Mouse (Mus musculus): Measurements from ENCODE around the gene Ilkap. TPM values are rescaled to one million over a fixed set of nuclear protein-coding genes. Genes with fewer than 3 reads are reported as not detected.

The Ilkap gene
- total and polyA plus RNA-seq, 3 experiments, result 131 to 145 TPM; not detected in 1

DNA sequence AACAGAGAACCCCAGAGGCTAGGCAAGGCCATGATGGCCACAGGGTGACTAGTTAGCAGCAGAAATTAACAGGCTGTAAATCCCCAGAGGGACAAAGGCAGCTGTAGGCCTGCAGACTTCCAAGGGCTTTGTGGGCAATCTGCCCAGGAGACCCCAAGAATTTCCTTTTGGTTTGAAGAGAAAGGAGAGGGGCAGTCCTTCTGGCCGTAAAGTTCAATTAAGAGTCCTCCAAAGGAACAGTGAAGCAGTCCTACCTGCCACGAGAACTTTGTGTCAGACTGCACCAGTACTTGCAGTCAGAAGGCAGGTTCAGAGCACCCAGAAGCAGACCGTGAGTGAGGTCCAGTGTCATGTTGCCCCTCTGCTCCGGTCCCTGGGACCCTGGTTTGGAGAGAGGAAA, 16.3 kb upstream of the Ilkap start:
- no peaks in the 10 kb centered on the region for H3K27me3 ChIP-seq (ENCODE audit: control insufficient read depth in 1 of 2, insufficient read depth in 2 of 2, low read length in 2 of 2)
- no peak overlapping the region for H3K9ac ChIP-seq (ENCODE audit: control insufficient read depth, low read depth, low read length, poor library complexity, severe bottlenecking)
- peaks cover 0 to 4% of the 10 kb centered on the region in 2 experiments; a peak in 2 of 4 replicates for H3K4me1 ChIP-seq (ENCODE audit: control insufficient read depth in 1 of 2, insufficient read depth in 2 of 2, low read length in 2 of 2)
- H3K36me3 ChIP-seq (ENCODE audit: control insufficient read depth in 1 of 2, insufficient read depth in 2 of 2, low read length in 2 of 2), result no peaks in the 10 kb centered on the region
- H3K27ac ChIP-seq (ENCODE audit: control insufficient read depth, low read depth, low read length), result no peak overlapping the region
- no peak for DNase-seq (ENCODE audit: low read depth, low spot score)
- H3K4me3 ChIP-seq (ENCODE audit: control insufficient read depth in 1 of 2, insufficient read depth in 1 of 2, low read depth in 2 of 2, low read length in 2 of 2), result no peak overlapping the region
- peaks cover 3% of the 10 kb centered on the region for H3K79me2 ChIP-seq (ENCODE audit: control insufficient read depth, insufficient read depth, low read length, poor library complexity)
- H3K9me3 ChIP-seq (replicated peaks; ENCODE audit: insufficient read depth, low read length), result no peaks in the 10 kb centered on the region
- no peak for TF ChIP-seq UBTF (IDR thresholded peaks at IDR 0.05; ENCODE audit: borderline replicate concordance, insufficient read depth, low read depth, low read length)
- TF ChIP-seq POLR2A (IDR thresholded peaks at IDR 0.05; ENCODE audit: control insufficient read depth in 1 of 2, insufficient read depth in 1 of 2, low read depth in 1 of 2, low read length in 2 of 2, poor library complexity in 1 of 2), result no peak
- no peak for TF ChIP-seq GABPA (IDR thresholded peaks at IDR 0.05; ENCODE audit: low read depth, low read length)
- no peak for TF ChIP-seq NRF1 (IDR thresholded peaks at IDR 0.05; ENCODE audit: insufficient read depth, low read depth, low read length, poor library complexity, severe bottlenecking)
- TF ChIP-seq POLR2AphosphoS2 (IDR thresholded peaks at IDR 0.05; ENCODE audit: low read length), result no peak
- no peak for TF ChIP-seq MYB (IDR thresholded peaks at IDR 0.05; ENCODE audit: low read depth, low read length)
- TF ChIP-seq NELFE (IDR thresholded peaks at IDR 0.05; ENCODE audit: low read depth, low read length), result no peak
- TF ChIP-seq SMC3 (IDR thresholded peaks at IDR 0.05; ENCODE audit: low read depth, low read length), result no peak
- no peak for TF ChIP-seq USF2 (IDR thresholded peaks at IDR 0.05; ENCODE audit: borderline replicate concordance in 1 of 2, insufficient read depth in 1 of 2, low read depth in 1 of 2, low read length in 2 of 2)
- no peak for TF ChIP-seq TBP (IDR thresholded peaks at IDR 0.05; ENCODE audit: low read depth, low read length)
- TF ChIP-seq ZKSCAN1 (IDR thresholded peaks at IDR 0.05; ENCODE audit: low read depth, low read length), result no peak
- TF ChIP-seq USF1 (IDR thresholded peaks at IDR 0.05; ENCODE audit: low read depth, low read length), result no peak
- TF ChIP-seq TCF12 (IDR thresholded peaks at IDR 0.05; ENCODE audit: low read depth, low read length), result no peak
- no peak for TF ChIP-seq GATA1 (IDR thresholded peaks at IDR 0.05; ENCODE audit: low read depth, low read length)
- no peak for TF ChIP-seq HCFC1 (IDR thresholded peaks at IDR 0.05; ENCODE audit: low read depth, low read length)
- TF ChIP-seq CHD1 (IDR thresholded peaks at IDR 0.05; ENCODE audit: low read depth, low read length), result no peak
- no peak for TF ChIP-seq CHD2 (IDR thresholded peaks at IDR 0.05; ENCODE audit: low read length)

DNA sequence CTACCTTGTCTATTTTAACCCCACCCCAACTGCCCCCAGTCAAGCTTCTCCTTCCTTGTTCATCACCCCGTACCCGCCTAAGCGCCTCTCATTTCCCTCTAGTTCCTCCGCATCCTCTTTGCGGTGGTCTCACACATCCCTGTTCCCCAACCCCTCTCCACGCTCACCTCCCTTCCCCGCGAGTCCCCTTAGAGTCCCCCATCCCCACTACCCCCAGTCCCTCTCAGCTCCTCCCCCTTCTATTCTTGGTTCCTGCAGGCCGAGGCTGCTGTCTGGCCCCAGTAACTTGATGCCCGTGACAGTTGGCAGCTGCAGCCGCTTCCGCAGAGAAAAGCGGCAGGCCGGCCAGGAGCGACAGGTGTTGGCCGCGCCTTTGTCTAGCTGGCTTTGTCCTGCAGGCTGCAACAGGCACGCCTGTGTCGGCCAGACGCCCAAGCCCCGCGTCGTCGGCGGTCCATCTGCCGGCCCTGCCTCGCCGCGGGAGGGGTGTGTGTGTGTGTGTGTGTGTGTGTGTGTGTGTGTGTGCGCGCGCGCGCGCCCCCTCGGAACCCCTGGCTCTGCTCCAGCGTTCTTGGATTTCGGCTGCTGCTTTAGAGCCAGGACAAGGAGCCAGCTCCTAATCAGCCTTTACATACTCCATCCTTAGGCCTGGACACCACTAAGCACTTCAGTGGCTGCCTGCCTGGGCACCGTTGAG, 15.4 kb upstream of the Ilkap start, which contains the start of gene Hes6:
Gene Hes6 (minus strand): TSS at position 141 of the 697 bp plus-strand sequence.
- peak; percentile 80 for DNase-seq (ENCODE audit: low read depth, low spot score)
- Histone ChIP-seq H3K27ac (ENCODE audit: control insufficient read depth, low read depth, low read length) (peak within 1 kb of the TSS; percentile 18), H3K9ac (ENCODE audit: control insufficient read depth, low read depth, low read length, poor library complexity, severe bottlenecking) (peak within 1 kb of the TSS; percentile 89), H3K4me1 (ENCODE audit: control insufficient read depth in 1 of 2, insufficient read depth in 2 of 2, low read length in 2 of 2) (peaks cover 0 to 4% of the 10 kb centered on the region in 2 experiments; a peak in 2 of 4 replicates), H3K79me2 (ENCODE audit: control insufficient read depth, insufficient read depth, low read length, poor library complexity) (peaks cover 3% of the 10 kb centered on the region), H3K36me3 (ENCODE audit: control insufficient read depth in 1 of 2, insufficient read depth in 2 of 2, low read length in 2 of 2) (no peaks in the 10 kb centered on the region), H3K9me3 (replicated peaks; ENCODE audit: insufficient read depth, low read length) (no peaks in the 10 kb centered on the region), H3K27me3 (ENCODE audit: control insufficient read depth in 1 of 2, insufficient read depth in 2 of 2, low read length in 2 of 2) (no peaks in the 10 kb centered on the region), H3K4me3 (ENCODE audit: control insufficient read depth in 1 of 2, insufficient read depth in 1 of 2, low read depth in 2 of 2, low read length in 2 of 2) (peak within 1 kb of the TSS; percentile 85)
- no peak for TF ChIP-seq E2F4 (IDR thresholded peaks at IDR 0.05; ENCODE audit: borderline replicate concordance, low read depth, low read length)
- no peak for TF ChIP-seq POLR2AphosphoS2 (IDR thresholded peaks at IDR 0.05; ENCODE audit: low read length)
- 0 out of 2 replicates have a peak, but pooled peaks have one; percentile 41 for TF ChIP-seq ELF1 (IDR thresholded peaks at IDR 0.05; ENCODE audit: low read depth, low read length)
- TF ChIP-seq EP300 (IDR thresholded peaks at IDR 0.05; ENCODE audit: low read depth in 1 of 2, low read length in 2 of 2), result peak in 1 of 2 experiments; percentile 15; a peak in 1 of 4 replicates
- no peak for TF ChIP-seq UBTF (IDR thresholded peaks at IDR 0.05; ENCODE audit: borderline replicate concordance, insufficient read depth, low read depth, low read length)
- TF ChIP-seq TCF12 (IDR thresholded peaks at IDR 0.05; ENCODE audit: low read depth, low read length), result no peak; the same call in 1 of the 2 replicates
- TF ChIP-seq GABPA (IDR thresholded peaks at IDR 0.05; ENCODE audit: low read depth, low read length), result no peak
- TF ChIP-seq ZC3H11A (IDR thresholded peaks at IDR 0.05; ENCODE audit: low read depth, low read length), result no peak
- no peak for TF ChIP-seq JUND (IDR thresholded peaks at IDR 0.05; ENCODE audit: low read depth, low read length)
- TF ChIP-seq SMC3 (IDR thresholded peaks at IDR 0.05; ENCODE audit: low read depth, low read length), result no peak
- TF ChIP-seq NELFE (IDR thresholded peaks at IDR 0.05; ENCODE audit: low read depth, low read length), result no peak
- TF ChIP-seq ETS1 (IDR thresholded peaks at IDR 0.05; ENCODE audit: low read depth, low read length), result peak; percentile 29; the same call in 1 of the 2 replicates
- no peak for TF ChIP-seq MAZ (IDR thresholded peaks at IDR 0.05; ENCODE audit: low read depth, low read length)
- TF ChIP-seq NRF1 (IDR thresholded peaks at IDR 0.05; ENCODE audit: insufficient read depth, low read depth, low read length, poor library complexity, severe bottlenecking), result peak; percentile 25; the same call in 1 of the 2 replicates
